Mouse (Mus musculus) Patski (cell line): ENCODE results near the gene Sars2. TPM values are rescaled to one million over a fixed set of nuclear protein-coding genes. Genes with fewer than 3 reads are reported as not detected.
A peak's percentile ranks its signal among the peaks of the same experiment; 100 is the strongest.

Experiments
- ATAC-seq: fragments of 100-300 bp; one replicate; pipeline ENCODE4 v1.8.0; 2021
- CTCF ChIA-PET: fragments of 350-600 bp; sonication (Branson Sonifier 250); formaldehyde crosslinking; loops from one replicate; lab custom pipeline; 2022; ENCODE audit warnings: inconsistent platforms; lab: Charles Lee
- POLR2A ChIA-PET: fragments of 350-600 bp; sonication (Branson Sonifier 250); formaldehyde crosslinking; loops from one replicate; lab custom pipeline; 2022; ENCODE audit warnings: antibody characterized with exemption, inconsistent platforms; lab: Charles Lee
- DNase-seq: peaks from one replicate; pipeline ENCODE4 v3.0.0-alpha.2; 2011; ENCODE audit warnings: low read depth, low spot score
- H3K27me3 ChIP-seq: fragments of 371-371 bp; one replicate; pipeline ENCODE4 v1.5.1; 2021
- CTCF ChIP-seq: fragments of 100-300 bp; IDR thresholded peaks from one replicate; pipeline ENCODE4 v1.5.1; 2021
- in situ Hi-C: fragments of 300-500 bp; cut with MboI; formaldehyde crosslinking; loops from 3 replicates; pipeline ENCODE4 v1.11.1; 2018; ENCODE audit warnings: low pct_unique_long_range_greater_than_20kb, mixed read lengths
- polyA plus RNA-seq: library from polyadenylated mRNA; unstranded; gene quantifications from one replicate; pipeline ENCODE4 v1.2.3, GENCODE M21; 2021

Sars2 gene
- polyA plus RNA-seq, 1 experiment from 2014 or later, result 14.8 TPM

DNA sequence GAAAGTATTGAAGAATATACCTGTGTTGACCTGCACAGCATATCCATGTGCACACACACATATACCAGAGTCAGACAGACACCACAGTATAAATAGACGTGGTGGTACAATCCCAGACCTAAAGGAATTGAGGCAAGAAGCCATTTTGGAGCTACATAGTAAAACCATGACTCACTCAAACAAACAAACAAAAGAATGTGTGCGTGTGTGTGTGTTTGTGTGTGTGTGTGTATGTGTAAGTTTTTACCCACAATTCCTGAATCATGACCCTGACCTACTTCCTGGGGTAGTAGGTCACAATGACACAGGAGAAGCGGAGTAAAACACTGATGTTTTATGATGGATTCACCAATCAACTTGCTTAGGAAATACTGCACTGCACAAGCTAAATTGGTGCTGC lies 59.7 kb downstream of the Sars2 start:
- POLR2A ChIA-PET, result interaction anchor here (0.6 to 1.2 kb wide), 3 partner anchors 11 to 28 kb away, joined by 3 to 4 read pairs (median 3); no protein-coding TSS in a partner anchor
- in situ Hi-C loops, result no loop called here
- CTCF ChIA-PET, result no interaction called here
- H3K27me3 ChIP-seq, result no peaks in the 10 kb centered on the region
- DNase-seq, result no peak
- TF ChIP-seq CTCF, result no peak
- no peak for ATAC-seq

GRCm38 (mm10) chr7:28801901-28802670 lies 60.3 kb downstream of the Sars2 start:
- in situ Hi-C loops, result no loop called here
- CTCF ChIA-PET, result interaction anchor here (1.0 to 1.4 kb wide), 2 partner anchors 10 to 65 kb away, joined by 3 read pairs; no protein-coding TSS in a partner anchor
- ATAC-seq, result peak; percentile 79
- TF ChIP-seq CTCF, result no peak
- POLR2A ChIA-PET, result interaction anchor here (0.6 to 1.2 kb wide), 2 partner anchors 18 to 28 kb away, joined by 3 read pairs; no protein-coding TSS in a partner anchor
- no peak for DNase-seq
- no peaks in the 10 kb centered on the region for H3K27me3 ChIP-seq

GRCm38 (mm10) chr7:28802846-28803588 lies 61.2 kb downstream of the Sars2 start:
- in situ Hi-C loops, result no loop called here
- POLR2A ChIA-PET, result interaction anchor here (0.7 kb wide), 1 partner anchor 14 kb away, joined by 3 read pairs; no protein-coding TSS in a partner anchor
- DNase-seq, result no peak
- no peaks in the 10 kb centered on the region for H3K27me3 ChIP-seq
- CTCF ChIA-PET, result interaction anchor here (1.0 to 1.4 kb wide), 3 partner anchors 9 to 64 kb away, joined by 3 read pairs; no protein-coding TSS in a partner anchor
- TF ChIP-seq CTCF, result no peak
- no peak for ATAC-seq

Other genes with a start within 250 kb of the Sars2 start
- not detected for gene Ifnl2, start 231.5 kb upstream of the Sars2 start, polyA plus RNA-seq
- gene Ifnl3, start 219.2 kb upstream of the Sars2 start, polyA plus RNA-seq, result not detected
- not detected for gene Sycn, start 201.1 kb upstream of the Sars2 start, polyA plus RNA-seq
- not detected for gene Nccrp1, start 194.7 kb upstream of the Sars2 start, polyA plus RNA-seq
- gene Samd4b, start 143.8 kb upstream of the Sars2 start, polyA plus RNA-seq, result 79.6 TPM
- gene Pak4, start 143.8 kb upstream of the Sars2 start, polyA plus RNA-seq, result 49.3 TPM
- gene Acp7, start 110.7 kb upstream of the Sars2 start, polyA plus RNA-seq, result not detected
- gene Fbxo27, start 49.1 kb upstream of the Sars2 start, polyA plus RNA-seq, result not detected
- gene Fbxo17, start 25.2 kb upstream of the Sars2 start, polyA plus RNA-seq, result 5.9 TPM
- 65.8 TPM for gene Mrps12, start 172 bp upstream of the Sars2 start, polyA plus RNA-seq
- not detected for gene Ccer2, start 14.2 kb downstream of the Sars2 start, polyA plus RNA-seq
- 103 TPM for gene Sirt2, start 24.7 kb downstream of the Sars2 start, polyA plus RNA-seq
- gene Nfkbib, start 25.5 kb downstream of the Sars2 start, polyA plus RNA-seq, result 37.2 TPM
- 2.6 TPM for gene Rinl, start 47.0 kb downstream of the Sars2 start, polyA plus RNA-seq
- gene Hnrnpl, start 66.5 kb downstream of the Sars2 start, polyA plus RNA-seq, result 309 TPM
- gene Ech1, start 83.2 kb downstream of the Sars2 start, polyA plus RNA-seq, result 208 TPM
- 4.1 TPM for gene Lgals4, start 91.9 kb downstream of the Sars2 start, polyA plus RNA-seq
- 0.74 TPM for gene Lgals7, start 121.9 kb downstream of the Sars2 start, polyA plus RNA-seq
- gene Capn12, start 139.4 kb downstream of the Sars2 start, polyA plus RNA-seq, result 0.06 TPM
- gene Actn4, start 220.3 kb downstream of the Sars2 start, polyA plus RNA-seq, result 485 TPM
- gene Eif3k, start 239.9 kb downstream of the Sars2 start, polyA plus RNA-seq, result 328 TPM
- gene Map4k1, start 240.1 kb downstream of the Sars2 start, polyA plus RNA-seq, result 4.7 TPM